Mouse (Mus musculus) cortical plate, adult 2 months (tissue): Measurements from ENCODE around the gene Ptpn22.

ENCODE experiments used
- CTCF ChIP-seq: fragments of 200-500 bp; IDR thresholded peaks from 2 replicates; pipeline ENCODE4 v1.5.1; 2011; ENCODE audit warnings: mild to moderate bottlenecking, control low read depth, low read length; ENCODE audit not compliant: insufficient read depth; ENCODE audit errors: extremely low read depth
- POLR2A ChIP-seq: fragments of 200-500 bp; IDR thresholded peaks from 2 replicates; pipeline ENCODE4 v1.6.1; 2011; ENCODE audit warnings: mild to moderate bottlenecking, low read length, control low read depth; ENCODE audit not compliant: insufficient read depth; ENCODE audit errors: extremely low read depth

- TF ChIP-seq CTCF: peak; percentile 20; the same call in 1 of the 2 replicates
- no peak for TF ChIP-seq POLR2A
Measured at GRCm38 (mm10) chr3:103852565-103853299, 6.9 kb upstream of the Ptpn22 start.
